In genomic region chr3:26228827-26229226, GRCm38 (mm10) we compare ENCODE assay signal across 11 mouse cellular contexts.
DNase-seq lines count a peak whose midpoint lies in the region; ATAC-seq and TF ChIP-seq lines count a peak whose summit lies in the region.
"Had no signal": no experiment of that assay in that cellular context is flagged by ENCODE, and none has a peak within 500 bp of the region (broad histone marks: within the 10 kb centered on the region; RNA-seq: fewer than 3 reads in every experiment).

No protein-coding gene starts in this region.

- whole genome bisulfite sequencing in forebrain, embryonic 14.5 days = 32% methylated on average over 6 of the region's 6 CpGs
- WGBS in forebrain, postnatal 0 days = 29% methylated on average over 6 of the region's 6 CpGs

- no peak for TF ChIP-seq CTCF in forebrain, postnatal 0 days (IDR thresholded peaks at IDR 0.05; ENCODE audit: low read depth)

- peak; percentile 29 for DNase-seq in forebrain, embryonic 14.5 days (ENCODE audit: low spot score)
- no peak for DNase-seq in forebrain, postnatal 0 days
- peak; percentile 25 for DNase-seq in left cerebral cortex, postnatal 4 days
- DNase-seq in left cerebral cortex, postnatal 36 days (ENCODE audit: low spot score in 2 of 2) = no peak
- DNase-seq in urinary bladder, postnatal 14 days (ENCODE audit: low spot score) = peak; percentile 8
- no peak for DNase-seq in urinary bladder, adult 18-20 months (ENCODE audit: low spot score in 2 of 2)
- no peak for DNase-seq in heart, postnatal 25 days (ENCODE audit: low spot score)
- no peak for DNase-seq in urinary bladder, adult 2 months (ENCODE audit: low spot score)
- DNase-seq: gastrocnemius, postnatal 36 days; thymus, postnatal 36 days had no signal

- H3K9ac ChIP-seq in forebrain, embryonic 14.5 days (ENCODE audit: low read length) = no peak overlapping the region
- no peak overlapping the region for H3K9ac ChIP-seq in forebrain, postnatal 0 days
- H3K9ac ChIP-seq: limb, embryonic 13.5 days had no signal

- H3K4me2 ChIP-seq in forebrain, embryonic 14.5 days (ENCODE audit: low read length) = no peak overlapping the region
- no peak overlapping the region for H3K4me2 ChIP-seq in forebrain, postnatal 0 days (ENCODE audit: low read depth)
- H3K4me2 ChIP-seq: limb, embryonic 13.5 days had no signal

- intact Hi-C loops in left cerebral cortex, postnatal 4 days (cut with DNase I) = no loop called here
- intact Hi-C loops in left cerebral cortex, postnatal 36 days (cut with DNase I) = no loop called here
- intact Hi-C loops in heart, postnatal 25 days (cut with DNase I) = no loop called here

- peak; percentile 23; the same call in 1 of the 2 replicates for ATAC-seq in forebrain, embryonic 14.5 days
- ATAC-seq in forebrain, postnatal 0 days = no peak

- no peaks in the 10 kb centered on the region for H3K36me3 ChIP-seq in forebrain, embryonic 14.5 days (ENCODE audit: control insufficient read depth, insufficient read depth, low read length)
- H3K36me3 ChIP-seq in forebrain, postnatal 0 days (ENCODE audit: insufficient read depth) = no peaks in the 10 kb centered on the region
- H3K36me3 ChIP-seq: limb, embryonic 13.5 days had no signal

- H3K9me3 ChIP-seq in forebrain, embryonic 14.5 days (replicated peaks; ENCODE audit: control insufficient read depth, low read length) = no peaks in the 10 kb centered on the region
- H3K9me3 ChIP-seq in forebrain, postnatal 0 days (ENCODE audit: low read length) = no peaks in the 10 kb centered on the region
- H3K9me3 ChIP-seq: limb, embryonic 13.5 days had no signal

- H3K27me3 ChIP-seq in forebrain, embryonic 14.5 days (replicated peaks; ENCODE audit: control insufficient read depth, insufficient read depth, low read length) = no peaks in the 10 kb centered on the region
- H3K27me3 ChIP-seq in forebrain, postnatal 0 days (ENCODE audit: insufficient read depth, low read length) = no peaks in the 10 kb centered on the region
- H3K27me3 ChIP-seq: limb, embryonic 13.5 days had no signal

- no peak overlapping the region for H3K27ac ChIP-seq in forebrain, embryonic 14.5 days (ENCODE audit: low read depth, low read length)
- no peak overlapping the region for H3K27ac ChIP-seq in forebrain, postnatal 0 days (ENCODE audit: low read depth, low read length)
- H3K27ac ChIP-seq: limb, embryonic 13.5 days had no signal

- no peak overlapping the region for H3K4me3 ChIP-seq in forebrain, embryonic 14.5 days (ENCODE audit: low read depth, low read length)
- H3K4me3 ChIP-seq in forebrain, postnatal 0 days (ENCODE audit: low read depth, low read length) = no peak overlapping the region
- H3K4me3 ChIP-seq: limb, embryonic 13.5 days had no signal

- H3K4me1 ChIP-seq in forebrain, embryonic 14.5 days (ENCODE audit: control insufficient read depth, insufficient read depth, low read length) = no peaks in the 10 kb centered on the region
- 0 out of 2 replicates have a peak, but pooled peaks cover 3% of the 10 kb centered on the region for H3K4me1 ChIP-seq in forebrain, postnatal 0 days (ENCODE audit: insufficient read depth)
- H3K4me1 ChIP-seq: limb, embryonic 13.5 days had no signal

Comparison
In these comparisons a context has a peak if more than half of its experiments do, and no peak if none do; other contexts are left out.
1. DNase-seq: peak in forebrain, embryonic 14.5 days (single experiment), left cerebral cortex, postnatal 4 days (single experiment) and urinary bladder, postnatal 14 days (single experiment); none in forebrain, postnatal 0 days (single experiment), left cerebral cortex, postnatal 36 days (0 of 2), urinary bladder, adult 18-20 months (0 of 2), heart, postnatal 25 days (single experiment) and urinary bladder, adult 2 months (single experiment).